Mouse (Mus musculus): ENCODE measurements around the gene Rbm20. TPM values are rescaled to one million over a fixed set of nuclear protein-coding genes. Genes with fewer than 3 reads are reported as not detected.
A peak's percentile ranks its signal among the peaks of the same experiment; 100 is the strongest.

The Rbm20 gene
- total and polyA plus RNA-seq, 3 experiments, result 37.3 to 58.6 TPM; not detected in 1

GRCm38 (mm10) chr19:53801380-53801779 lies 124.3 kb downstream of the Rbm20 start:
- Histone ChIP-seq H3K27ac (ENCODE audit: control insufficient read depth, low read depth, low read length) (peak overlapping the region; percentile 97), H3K9ac (ENCODE audit: control insufficient read depth, low read depth, low read length, poor library complexity, severe bottlenecking) (peak overlapping the region; percentile 70)

GRCm38 (mm10) chr19:53801789-53802683 lies 124.9 kb downstream of the Rbm20 start:
- H3K9ac ChIP-seq (ENCODE audit: control insufficient read depth, low read depth, low read length, poor library complexity, severe bottlenecking), result peak overlapping the region; percentile 70
- H3K27me3 ChIP-seq (ENCODE audit: control insufficient read depth in 1 of 2, insufficient read depth in 2 of 2, low read length in 2 of 2), result no peaks in the 10 kb centered on the region
- H3K9me3 ChIP-seq (replicated peaks; ENCODE audit: insufficient read depth, low read length), result no peaks in the 10 kb centered on the region
- peak; percentile 97 for DNase-seq (ENCODE audit: low read depth, low spot score)
- H3K27ac ChIP-seq (ENCODE audit: control insufficient read depth, low read depth, low read length), result peak overlapping the region; percentile 97
- peaks cover 15% of the 10 kb centered on the region for H3K79me2 ChIP-seq (ENCODE audit: control insufficient read depth, insufficient read depth, low read length, poor library complexity)
- H3K4me3 ChIP-seq (ENCODE audit: control insufficient read depth in 1 of 2, insufficient read depth in 1 of 2, low read depth in 2 of 2, low read length in 2 of 2), result peak overlapping the region; percentile 30 to 44
- peaks cover 49 to 67% of the 10 kb centered on the region in 2 experiments for H3K4me1 ChIP-seq (ENCODE audit: control insufficient read depth in 1 of 2, insufficient read depth in 2 of 2, low read length in 2 of 2)
- H3K36me3 ChIP-seq (ENCODE audit: control insufficient read depth in 1 of 2, insufficient read depth in 2 of 2, low read length in 2 of 2), result peaks cover 2 to 73% of the 10 kb centered on the region in 2 experiments; a peak in 2 of 4 replicates
- TF ChIP-seq NELFE (IDR thresholded peaks at IDR 0.05; ENCODE audit: low read depth, low read length) (peak; percentile 64), GABPA (IDR thresholded peaks at IDR 0.05; ENCODE audit: low read depth, low read length) (peak; percentile 74; the same call in 1 of the 2 replicates), GATA1 (IDR thresholded peaks at IDR 0.05; ENCODE audit: low read depth, low read length) (peak; percentile 98), TBP (IDR thresholded peaks at IDR 0.05; ENCODE audit: low read depth, low read length) (peak; percentile 66; the same call in 1 of the 2 replicates), POLR2A (IDR thresholded peaks at IDR 0.05; ENCODE audit: control insufficient read depth in 1 of 2, insufficient read depth in 1 of 2, low read depth in 1 of 2, low read length in 2 of 2, poor library complexity in 1 of 2) (peak; percentile 50 to 76; a peak in 3 of 4 replicates), NRF1 (IDR thresholded peaks at IDR 0.05; ENCODE audit: insufficient read depth, low read depth, low read length, poor library complexity, severe bottlenecking) (0 out of 2 replicates have a peak, but pooled peaks have one; percentile 6), RAD21 (IDR thresholded peaks at IDR 0.05; ENCODE audit: low read depth, low read length) (peak; percentile 6), MAFK (IDR thresholded peaks at IDR 0.05; ENCODE audit: borderline replicate concordance, low read depth, low read length) (peak; percentile 96), SMC3 (IDR thresholded peaks at IDR 0.05; ENCODE audit: low read depth, low read length) (peak; percentile 34), UBTF (IDR thresholded peaks at IDR 0.05; ENCODE audit: borderline replicate concordance, insufficient read depth, low read depth, low read length) (no peak), ETS1 (IDR thresholded peaks at IDR 0.05; ENCODE audit: low read depth, low read length) (peak; percentile 99), E2F4 (IDR thresholded peaks at IDR 0.05; ENCODE audit: borderline replicate concordance, low read depth, low read length) (no peak), ZKSCAN1 (IDR thresholded peaks at IDR 0.05; ENCODE audit: low read depth, low read length) (no peak), TCF12 (IDR thresholded peaks at IDR 0.05; ENCODE audit: low read depth, low read length) (peak; percentile 98), ZNF384 (IDR thresholded peaks at IDR 0.05; ENCODE audit: low read depth, low read length) (peak; percentile 79), MYC (IDR thresholded peaks at IDR 0.05; ENCODE audit: low read depth, low read length) (peak; percentile 94), MEF2A (IDR thresholded peaks at IDR 0.05; ENCODE audit: extremely low read depth, insufficient replicate concordance, low read depth, low read length, poor library complexity, severe bottlenecking) (peak; percentile 100), JUND (IDR thresholded peaks at IDR 0.05; ENCODE audit: low read depth, low read length) (peak; percentile 86), ZMIZ1 (IDR thresholded peaks at IDR 0.05; ENCODE audit: low read depth, low read length) (peak; percentile 96), MXI1 (IDR thresholded peaks at IDR 0.05; ENCODE audit: low read depth, low read length) (peak; percentile 94), USF2 (IDR thresholded peaks at IDR 0.05; ENCODE audit: borderline replicate concordance in 1 of 2, insufficient read depth in 1 of 2, low read depth in 1 of 2, low read length in 2 of 2) (no peak), CTCF (IDR thresholded peaks at IDR 0.05 in 2 of 3, conservative IDR thresholded peaks at IDR 0.05 in 1 of 3; ENCODE audit: control insufficient read depth in 1 of 3, insufficient read depth in 1 of 3, low read depth in 2 of 3, low read length in 3 of 3, poor library complexity in 1 of 3, severe bottlenecking in 1 of 3) (no peak), USF1 (IDR thresholded peaks at IDR 0.05; ENCODE audit: low read depth, low read length) (peak; percentile 71), MAZ (IDR thresholded peaks at IDR 0.05; ENCODE audit: low read depth, low read length) (peak; percentile 99), HCFC1 (IDR thresholded peaks at IDR 0.05; ENCODE audit: low read depth, low read length) (peak; percentile 75), POLR2AphosphoS2 (IDR thresholded peaks at IDR 0.05; ENCODE audit: low read length) (peak; percentile 92), CHD1 (IDR thresholded peaks at IDR 0.05; ENCODE audit: low read depth, low read length) (peak; percentile 94)

More at GRCm38 (mm10) chr19:53801380-53801779, 124.3 kb downstream of the Rbm20 start:
- peaks cover 16% of the 10 kb centered on the region for H3K79me2 ChIP-seq (ENCODE audit: control insufficient read depth, insufficient read depth, low read length, poor library complexity)
- peaks cover 48 to 64% of the 10 kb centered on the region in 2 experiments for H3K4me1 ChIP-seq (ENCODE audit: control insufficient read depth in 1 of 2, insufficient read depth in 2 of 2, low read length in 2 of 2)
- H3K9me3 ChIP-seq (replicated peaks; ENCODE audit: insufficient read depth, low read length), result no peaks in the 10 kb centered on the region
- no peaks in the 10 kb centered on the region for H3K27me3 ChIP-seq (ENCODE audit: control insufficient read depth in 1 of 2, insufficient read depth in 2 of 2, low read length in 2 of 2)
- peaks cover 2 to 72% of the 10 kb centered on the region in 2 experiments; a peak in 2 of 4 replicates for H3K36me3 ChIP-seq (ENCODE audit: control insufficient read depth in 1 of 2, insufficient read depth in 2 of 2, low read length in 2 of 2)
- TF ChIP-seq ZMIZ1 (IDR thresholded peaks at IDR 0.05; ENCODE audit: low read depth, low read length) (no peak), CHD1 (IDR thresholded peaks at IDR 0.05; ENCODE audit: low read depth, low read length) (peak; percentile 94; the same call in 1 of the 2 replicates), MXI1 (IDR thresholded peaks at IDR 0.05; ENCODE audit: low read depth, low read length) (no peak)
- H3K4me3 ChIP-seq (ENCODE audit: control insufficient read depth in 1 of 2, insufficient read depth in 1 of 2, low read depth in 2 of 2, low read length in 2 of 2), result peak overlapping the region; percentile 29 to 44
- no peak for DNase-seq (ENCODE audit: low read depth, low spot score)

All from MEL (cell line).